ENCODE assay signal across 20 mouse cellular contexts in the genomic region with DNA sequence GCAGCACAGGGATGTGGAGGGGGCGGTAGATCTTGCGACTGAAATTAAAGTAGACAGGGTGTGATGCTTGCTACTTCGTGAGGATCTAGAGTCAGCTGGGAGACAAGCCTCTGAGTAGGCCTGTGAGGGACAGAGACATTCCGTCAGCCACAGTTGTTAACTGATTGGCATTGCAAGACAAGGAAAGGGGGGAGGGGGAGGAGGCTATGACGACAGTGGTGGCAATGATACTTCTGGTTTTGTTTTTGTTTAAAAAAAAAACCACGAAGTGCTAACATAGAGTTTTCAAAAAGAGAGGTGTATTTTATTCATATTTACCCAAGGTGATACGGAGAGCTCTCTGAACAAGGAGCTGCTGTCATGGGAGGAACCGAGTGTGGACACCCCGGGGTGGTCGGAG. TPM values are rescaled to one million over a fixed set of nuclear protein-coding genes. Genes with fewer than 3 reads are reported as not detected.
DNase-seq lines count a peak whose midpoint lies in the region; ATAC-seq and TF ChIP-seq lines count a peak whose summit lies in the region.
"Had no signal": no experiment of that assay in that cellular context is flagged by ENCODE, and none has a peak within 500 bp of the region (broad histone marks: within the 10 kb centered on the region; RNA-seq: fewer than 3 reads in every experiment).

No protein-coding gene starts in this region.

- TF ChIP-seq POLR2A in thymus, adult 2 months (IDR thresholded peaks at IDR 0.05; ENCODE audit: control insufficient read depth, extremely low read depth, insufficient read depth, low read length, poor library complexity): no peak

- no peaks in the 10 kb centered on the region for H3K27me3 ChIP-seq in thymus, adult 2 months (ENCODE audit: control insufficient read depth, insufficient read depth, low read length)
- no peaks in the 10 kb centered on the region for H3K27me3 ChIP-seq in stomach, postnatal 0 days (ENCODE audit: control insufficient read depth, insufficient read depth, low read length)
- H3K27me3 ChIP-seq: heart, embryonic 15.5 days had no signal

- H3K27ac ChIP-seq in thymus, adult 2 months (ENCODE audit: control insufficient read depth, insufficient read depth, low read length): peak overlapping the region; percentile 37
- no peak overlapping the region for H3K27ac ChIP-seq in stomach, postnatal 0 days (replicated peaks)
- H3K27ac ChIP-seq: embryonic facial prominence, embryonic 12.5 days; forebrain, embryonic 12.5 days; heart, embryonic 15.5 days; hindbrain, postnatal 0 days; liver, embryonic 14.5 days had no signal

- H3K9ac ChIP-seq in stomach, postnatal 0 days (ENCODE audit: low read length): no peak overlapping the region
- H3K9ac ChIP-seq: embryonic facial prominence, embryonic 12.5 days; forebrain, embryonic 12.5 days; heart, embryonic 15.5 days; liver, embryonic 14.5 days had no signal

- peaks cover 33% of the 10 kb centered on the region for H3K4me1 ChIP-seq in thymus, adult 2 months (replicated peaks; ENCODE audit: control insufficient read depth, insufficient read depth, low read length)
- H3K4me1 ChIP-seq in stomach, postnatal 0 days (replicated peaks; ENCODE audit: control insufficient read depth, insufficient read depth): no peaks in the 10 kb centered on the region
- H3K4me1 ChIP-seq: embryonic facial prominence, embryonic 12.5 days had no signal

- WGBS in thymus, adult 2 months: 50% methylated on average over 10 of the region's 10 CpGs
- WGBS in stomach, postnatal 0 days: 71% methylated on average over 10 of the region's 10 CpGs

- no peaks in the 10 kb centered on the region for H3K36me3 ChIP-seq in thymus, adult 2 months (ENCODE audit: control insufficient read depth, insufficient read depth, low read length)
- H3K36me3 ChIP-seq in stomach, postnatal 0 days (ENCODE audit: control insufficient read depth, insufficient read depth, low read length): no peaks in the 10 kb centered on the region
- H3K36me3 ChIP-seq: embryonic facial prominence, embryonic 12.5 days; forebrain, embryonic 12.5 days; heart, embryonic 15.5 days had no signal

- no peaks in the 10 kb centered on the region for H3K9me3 ChIP-seq in stomach, postnatal 0 days (ENCODE audit: control insufficient read depth, low read length)
- H3K9me3 ChIP-seq: embryonic facial prominence, embryonic 12.5 days; forebrain, embryonic 12.5 days; heart, embryonic 15.5 days had no signal

- peak; percentile 44 for ATAC-seq in activated CD4-positive, CD25-positive, alpha-beta regulatory T cell, adult 4 months
- ATAC-seq in megakaryocyte progenitor cell, adult 5-6 weeks (replicated peaks; ENCODE audit: poor library complexity): peak; percentile 69
- no peak for ATAC-seq in stomach, postnatal 0 days (ENCODE audit: low FRiP score, low TSS enrichment)
- ATAC-seq: hindbrain, postnatal 0 days had no signal

- no peak for TF ChIP-seq EP300 in stomach, postnatal 0 days (optimal IDR thresholded peaks at IDR 0.05)

- intact Hi-C loops in left cerebral cortex, postnatal 25 days (cut with DNase I): no loop called here

- DNase-seq in thymus, adult 2 months: no peak
- DNase-seq in thymus, postnatal 25 days: no peak
- DNase-seq in stomach, postnatal 0 days (ENCODE audit: low spot score): no peak
- DNase-seq in left cerebral cortex, postnatal 25 days (ENCODE audit: low spot score in 2 of 2): no peak
- DNase-seq in embryo, embryonic 10 days (ENCODE audit: low spot score): no peak
- DNase-seq: cerebellum, adult 9-11 months; gastrocnemius, postnatal 14 days; kidney, postnatal 10 days; layer of hippocampus, adult 9-11 months; left cerebral cortex, postnatal 4 days; midbrain, embryonic 14.5 days; thymus, postnatal 4 days had no signal

- H3K4me2 ChIP-seq in stomach, postnatal 0 days (replicated peaks; ENCODE audit: low read depth): no peak overlapping the region
- H3K4me2 ChIP-seq: embryonic facial prominence, embryonic 12.5 days had no signal

- H3K4me3 ChIP-seq in thymus, adult 2 months (ENCODE audit: control insufficient read depth, insufficient read depth, low read length): no peak overlapping the region
- no peak overlapping the region for H3K4me3 ChIP-seq in stomach, postnatal 0 days (ENCODE audit: low read depth, low read length)
- H3K4me3 ChIP-seq: embryonic facial prominence, embryonic 12.5 days; forebrain, embryonic 12.5 days had no signal

- TF ChIP-seq CTCF in thymus, adult 2 months (IDR thresholded peaks at IDR 0.05; ENCODE audit: borderline replicate concordance, control insufficient read depth, extremely low read depth, insufficient read depth, low read length, poor library complexity): no peak
- no peak for TF ChIP-seq CTCF in stomach, postnatal 0 days (IDR thresholded peaks at IDR 0.05; ENCODE audit: low read depth)

RNA-seq across cellular contexts. Expression of gene Prss39, which starts 13.7 kb away (rescaled TPM):
- polyA plus RNA-seq in thymus, adult 2 months (2012; rRNA removed): 0.10 and 0.35 TPM in 2 replicates
- under 1 TPM in 1 of 2 experiments, not detected in 1; 0.44 TPM for polyA plus RNA-seq in activated CD4-positive, CD25-positive, alpha-beta regulatory T cell, adult 4 months (2017; shearing (Covaris generic))
- 0.29 TPM in 1 of 2 replicates, not detected in the other for total RNA-seq in megakaryocyte progenitor cell, adult 5-6 weeks (2015)
- total RNA-seq in megakaryocyte progenitor cell, adult 5-6 weeks (2017): not detected in 2 replicates
- not detected in 2 replicates for polyA plus RNA-seq in stomach, postnatal 0 days (2015; fragmentation: Nextera tagmentation; extraction: Ambion mirVana)
- total RNA-seq in left cerebral cortex, postnatal 25 days (2021): not detected
- total RNA-seq: gastrocnemius, postnatal 14 days; hindbrain, postnatal 0 days; left cerebral cortex, postnatal 4 days had no signal
- polyA plus RNA-seq: embryonic facial prominence, embryonic 12.5 days; forebrain, embryonic 12.5 days; heart, embryonic 15.5 days; hindbrain, postnatal 0 days; liver, embryonic 14.5 days; midbrain, embryonic 14.5 days; neural tube, embryonic 14.5 days had no signal

RNA-seq across cellular contexts. Expression of gene Ptpn18, which starts 24.9 kb away (rescaled TPM):
- polyA plus RNA-seq in thymus, adult 2 months (2012; rRNA removed): 705 and 801 TPM in 2 replicates
- polyA plus RNA-seq in activated CD4-positive, CD25-positive, alpha-beta regulatory T cell, adult 4 months (2017; shearing (Covaris generic)): 100 to 1,000 TPM; 175 to 257 TPM
- total RNA-seq in megakaryocyte progenitor cell, adult 5-6 weeks (2015): 51.7 and 55.5 TPM in 2 replicates
- total RNA-seq in megakaryocyte progenitor cell, adult 5-6 weeks (2017): 287 and 316 TPM in 2 replicates
- 26.9 and 29.4 TPM in 2 replicates for polyA plus RNA-seq in stomach, postnatal 0 days (2015; fragmentation: Nextera tagmentation; extraction: Ambion mirVana)
- total RNA-seq in left cerebral cortex, postnatal 25 days (2021): 1 to 10 TPM; 1.5 to 6.4 TPM

RNA-seq across cellular contexts. Expression of gene Imp4, which starts 44.8 kb away (rescaled TPM):
- 74.7 and 76.7 TPM in 2 replicates for polyA plus RNA-seq in thymus, adult 2 months (2012; rRNA removed)
- 100 to 1,000 TPM; 105 to 131 TPM for polyA plus RNA-seq in activated CD4-positive, CD25-positive, alpha-beta regulatory T cell, adult 4 months (2017; shearing (Covaris generic))
- 53.6 and 69.7 TPM in 2 replicates for total RNA-seq in megakaryocyte progenitor cell, adult 5-6 weeks (2015)
- 29.5 and 32.1 TPM in 2 replicates for total RNA-seq in megakaryocyte progenitor cell, adult 5-6 weeks (2017)
- polyA plus RNA-seq in stomach, postnatal 0 days (2015; fragmentation: Nextera tagmentation; extraction: Ambion mirVana): 52.3 and 52.9 TPM in 2 replicates
- total RNA-seq in left cerebral cortex, postnatal 25 days (2021): 10 to 100 TPM; 29.1 to 35.1 TPM

RNA-seq across cellular contexts. Expression of gene Ccdc115, which starts 45.0 kb away (rescaled TPM):
- 29.6 and 35.1 TPM in 2 replicates for polyA plus RNA-seq in thymus, adult 2 months (2012; rRNA removed)
- polyA plus RNA-seq in activated CD4-positive, CD25-positive, alpha-beta regulatory T cell, adult 4 months (2017; shearing (Covaris generic)): 10 to 100 TPM; 35.5 to 37.9 TPM
- 52.4 and 54.5 TPM in 2 replicates for total RNA-seq in megakaryocyte progenitor cell, adult 5-6 weeks (2015)
- 65.5 and 65.9 TPM in 2 replicates for total RNA-seq in megakaryocyte progenitor cell, adult 5-6 weeks (2017)
- polyA plus RNA-seq in stomach, postnatal 0 days (2015; fragmentation: Nextera tagmentation; extraction: Ambion mirVana): 37.1 and 39.3 TPM in 2 replicates
- 10 to 100 TPM; 14.3 to 16.5 TPM for total RNA-seq in left cerebral cortex, postnatal 25 days (2021)

RNA-seq across cellular contexts. Expression of gene Cfc1, which starts 51.0 kb away (rescaled TPM):
- polyA plus RNA-seq in thymus, adult 2 months (2012; rRNA removed): 0.20 TPM in 1 of 2 replicates, not detected in the other
- not detected for polyA plus RNA-seq in activated CD4-positive, CD25-positive, alpha-beta regulatory T cell, adult 4 months (2017; shearing (Covaris generic))
- 0.17 TPM in 1 of 2 replicates, not detected in the other for total RNA-seq in megakaryocyte progenitor cell, adult 5-6 weeks (2015)
- total RNA-seq in megakaryocyte progenitor cell, adult 5-6 weeks (2017): not detected in 2 replicates
- polyA plus RNA-seq in stomach, postnatal 0 days (2015; fragmentation: Nextera tagmentation; extraction: Ambion mirVana): 1.6 and 1.9 TPM in 2 replicates
- not detected for total RNA-seq in left cerebral cortex, postnatal 25 days (2021)
- total RNA-seq: gastrocnemius, postnatal 14 days; left cerebral cortex, postnatal 4 days had no signal
- polyA plus RNA-seq: forebrain, embryonic 12.5 days; heart, embryonic 15.5 days; liver, embryonic 14.5 days; midbrain, embryonic 14.5 days; neural tube, embryonic 14.5 days had no signal
